Mouse (Mus musculus) brown adipose tissue, adult 24 weeks (tissue): Measurements from ENCODE around the gene Lin7a. TPM values are rescaled to one million over a fixed set of nuclear protein-coding genes. Genes with fewer than 3 reads are reported as not detected.

Source experiments
- H3K27ac ChIP-seq: fragments of 200-500 bp; replicated peaks from 2 replicates; pipeline ENCODE4 v1.5.1; 2012; ENCODE audit warnings: low read depth, mild to moderate bottlenecking, low read length
- H3K4me1 ChIP-seq: fragments of 200-500 bp; 2 replicates; pipeline ENCODE4 v1.6.1; 2012; ENCODE audit warnings: low read length, mixed read lengths; ENCODE audit not compliant: control insufficient read depth, insufficient read depth, insufficient read length
- H3K4me3 ChIP-seq: fragments of 200-500 bp; 2 replicates; pipeline ENCODE4 v1.5.1; 2012; ENCODE audit warnings: low read depth, mild to moderate bottlenecking, low read length, moderate library complexity; ENCODE audit not compliant: insufficient read depth
- polyA plus RNA-seq: library from polyadenylated mRNA; stranded (reverse); fragments of >200 nt; gene quantifications from 2 replicates; pipeline ENCODE4 v1.2.4, GENCODE M21; 2012; ENCODE audit not compliant: missing spikeins, insufficient read depth, insufficient read length

The Lin7a gene
- polyA plus RNA-seq, 1 experiment, result 0.59 TPM

- Histone ChIP-seq H3K27ac (no peak overlapping the region), H3K4me1 (no peaks in the 10 kb centered on the region), H3K4me3 (no peak overlapping the region)
Observed at GRCm38 (mm10) chr10:107242696-107243400, 28.6 kb upstream of the Lin7a start.

- no peak overlapping the region for H3K4me3 ChIP-seq
- H3K4me1 ChIP-seq, result no peaks in the 10 kb centered on the region
- no peak overlapping the region for H3K27ac ChIP-seq
Observed at GRCm38 (mm10) chr10:107244211-107244610, 27.3 kb upstream of the Lin7a start.

GRCm38 (mm10) chr10:107244691-107245530 lies 26.6 kb upstream of the Lin7a start:
- no peak overlapping the region for H3K27ac ChIP-seq
- no peaks in the 10 kb centered on the region for H3K4me1 ChIP-seq
- H3K4me3 ChIP-seq, result no peak overlapping the region

GRCm38 (mm10) chr10:107245531-107245840 lies 26.0 kb upstream of the Lin7a start:
- H3K4me1 ChIP-seq, result no peaks in the 10 kb centered on the region
- no peak overlapping the region for H3K4me3 ChIP-seq
- no peak overlapping the region for H3K27ac ChIP-seq

- Histone ChIP-seq H3K4me3 (no peak overlapping the region), H3K27ac (no peak overlapping the region), H3K4me1 (no peaks in the 10 kb centered on the region)
Observed at GRCm38 (mm10) chr10:107245961-107246460, 25.5 kb upstream of the Lin7a start.

GRCm38 (mm10) chr10:107247001-107247670 lies 24.4 kb upstream of the Lin7a start:
- Histone ChIP-seq H3K4me3 (no peak overlapping the region), H3K4me1 (no peaks in the 10 kb centered on the region), H3K27ac (no peak overlapping the region)

GRCm38 (mm10) chr10:107248481-107248880 lies 23.0 kb upstream of the Lin7a start:
- Histone ChIP-seq H3K4me1 (no peaks in the 10 kb centered on the region), H3K4me3 (no peak overlapping the region), H3K27ac (no peak overlapping the region)

GRCm38 (mm10) chr10:107249056-107249455 lies 22.4 kb upstream of the Lin7a start:
- no peak overlapping the region for H3K4me3 ChIP-seq
- no peak overlapping the region for H3K27ac ChIP-seq
- no peaks in the 10 kb centered on the region for H3K4me1 ChIP-seq

GRCm38 (mm10) chr10:107249606-107250186 lies 21.8 kb upstream of the Lin7a start:
- no peak overlapping the region for H3K27ac ChIP-seq
- H3K4me3 ChIP-seq, result no peak overlapping the region
- H3K4me1 ChIP-seq, result no peaks in the 10 kb centered on the region

- Histone ChIP-seq H3K4me3 (no peak overlapping the region), H3K27ac (no peak overlapping the region), H3K4me1 (no peaks in the 10 kb centered on the region)
Observed at GRCm38 (mm10) chr10:107250346-107251210, 20.9 kb upstream of the Lin7a start.

- Histone ChIP-seq H3K27ac (no peak overlapping the region), H3K4me3 (no peak overlapping the region), H3K4me1 (no peaks in the 10 kb centered on the region)
Observed at GRCm38 (mm10) chr10:107251271-107251670, 20.2 kb upstream of the Lin7a start.

- Histone ChIP-seq H3K4me1 (no peaks in the 10 kb centered on the region), H3K27ac (no peak overlapping the region)
Observed at GRCm38 (mm10) chr10:107251801-107252502, 19.5 kb upstream of the Lin7a start.

GRCm38 (mm10) chr10:107252503-107252815 lies 19.0 kb upstream of the Lin7a start:
- Histone ChIP-seq H3K4me3 (no peak overlapping the region), H3K27ac (no peak overlapping the region), H3K4me1 (no peaks in the 10 kb centered on the region)

More at GRCm38 (mm10) chr10:107251801-107252502, 19.5 kb upstream of the Lin7a start:
- H3K4me3 ChIP-seq, result no peak overlapping the region
